Mouse (Mus musculus) erythroblast, embryonic 14.5 days (primary cell): ENCODE measurements around the gene Fam168a. TPM values are rescaled to one million over a fixed set of nuclear protein-coding genes. Genes with fewer than 3 reads are reported as not detected.
A peak's percentile ranks its signal among the peaks of the same experiment; 100 is the strongest.

Source experiments
- H3K27me3 ChIP-seq: 2 replicates; pipeline ENCODE4 v1.6.1; 2012; ENCODE audit warnings: inconsistent platforms; ENCODE audit not compliant: control insufficient read depth
- H3K36me3 ChIP-seq: 2 replicates; pipeline ENCODE4 v1.6.1; 2012; ENCODE audit warnings: mild to moderate bottlenecking, inconsistent platforms; ENCODE audit not compliant: control insufficient read depth
- H3K4me1 ChIP-seq: 2 replicates; pipeline ENCODE4 v1.6.1; 2012; ENCODE audit warnings: inconsistent platforms; ENCODE audit not compliant: control insufficient read depth
- H3K4me3 ChIP-seq: replicated peaks from 2 replicates; pipeline ENCODE3; 2012; ENCODE audit warnings: moderate library complexity, mild to moderate bottlenecking, inconsistent platforms
- H3K9me3 ChIP-seq: 2 replicates; pipeline ENCODE4 v1.6.1; 2012; ENCODE audit warnings: low read length, inconsistent platforms, mixed read lengths; ENCODE audit not compliant: control insufficient read depth
- GATA1 ChIP-seq: IDR thresholded peaks from 2 replicates; pipeline ENCODE4 v1.6.1; 2012; ENCODE audit warnings: low read length, inconsistent platforms, mixed read lengths
- TAL1 ChIP-seq: IDR thresholded peaks from 3 replicates; pipeline ENCODE4 v1.6.1; 2012; ENCODE audit warnings: low read length, inconsistent platforms, mixed read lengths
- polyA plus RNA-seq: library from polyadenylated mRNA; stranded (reverse); fragments of >175 nt; gene quantifications from 2 replicates; pipeline ENCODE4 v1.2.3, GENCODE M21; 2012

Gene Fam168a
- polyA plus RNA-seq, 1 experiment = 0.99 TPM

DNA sequence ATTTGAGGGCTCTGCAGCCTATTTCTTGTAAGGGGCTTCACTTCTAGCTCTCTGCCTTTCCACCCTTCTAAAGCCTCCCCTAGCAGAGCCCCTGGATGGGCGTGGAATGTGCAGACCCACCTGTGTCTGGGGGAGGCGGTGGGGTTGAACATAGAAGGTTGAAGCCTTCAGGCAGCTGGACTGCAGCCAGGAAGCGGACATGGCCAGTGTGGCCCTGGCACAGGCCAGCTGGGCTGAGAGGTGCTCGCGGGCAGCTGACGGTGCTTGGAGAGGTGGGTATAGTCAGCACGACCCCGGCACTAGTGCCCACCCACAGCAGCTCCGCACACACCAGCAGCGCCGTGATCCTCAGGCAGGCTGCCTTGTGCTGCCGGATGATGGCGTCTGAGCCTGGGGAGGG, 169.9 kb downstream of the Fam168a start:
- Histone ChIP-seq H3K4me3 (no peak overlapping the region), H3K4me1 (peaks cover 11% of the 10 kb centered on the region), H3K9me3 (no peaks in the 10 kb centered on the region), H3K36me3 (peaks cover 11% of the 10 kb centered on the region; the same call in 1 of the 2 replicates), H3K27me3 (no peaks in the 10 kb centered on the region)
- no peak for TF ChIP-seq TAL1
- TF ChIP-seq GATA1 = no peak

DNA sequence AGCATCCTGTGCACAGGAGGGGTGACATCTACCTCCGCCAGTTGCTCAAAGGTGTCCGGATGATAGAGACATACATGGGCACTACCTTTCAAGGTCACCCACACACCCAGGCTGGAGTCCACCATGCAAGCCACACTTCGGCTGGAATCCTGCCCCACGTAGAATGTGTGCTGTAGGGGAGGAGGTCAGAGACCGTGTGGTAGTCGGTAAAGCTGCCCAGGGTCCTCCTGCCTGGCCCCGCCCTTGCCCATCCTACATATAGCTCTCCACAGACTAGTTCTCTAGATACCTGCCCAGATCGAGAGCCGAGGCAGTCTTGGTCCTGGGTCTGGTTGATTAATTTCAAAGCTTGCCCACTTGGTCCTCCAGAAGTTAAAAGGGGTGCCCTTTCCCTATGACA, 170.3 kb downstream of the Fam168a start:
- TF ChIP-seq TAL1 (no peak), GATA1 (no peak)
- Histone ChIP-seq H3K36me3 (peaks cover 11% of the 10 kb centered on the region; the same call in 1 of the 2 replicates), H3K4me1 (peaks cover 11% of the 10 kb centered on the region), H3K27me3 (no peaks in the 10 kb centered on the region), H3K4me3 (no peak overlapping the region), H3K9me3 (no peaks in the 10 kb centered on the region)

DNA sequence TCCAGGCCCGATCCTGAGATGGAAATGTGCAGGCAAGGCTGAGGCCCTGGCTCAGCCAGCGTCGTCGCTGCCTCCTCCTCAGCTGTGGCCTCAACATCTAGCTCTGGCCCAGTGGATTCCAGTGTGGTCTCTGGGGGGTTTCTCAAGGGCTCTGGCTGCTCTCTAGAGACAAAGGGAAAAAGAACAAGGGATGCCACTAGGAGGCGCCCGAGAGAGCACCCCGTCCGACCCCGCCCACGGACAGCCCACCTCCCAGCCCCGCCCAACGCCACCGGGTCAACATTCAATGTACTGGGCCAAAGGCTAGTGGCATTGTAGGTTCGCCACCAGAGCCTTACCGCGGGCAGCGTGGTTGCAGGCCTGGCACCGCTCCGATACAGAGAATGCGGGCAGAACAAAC, 173.2 kb downstream of the Fam168a start:
- Histone ChIP-seq H3K4me3 (peak overlapping the region; percentile 36), H3K36me3 (peaks cover 10% of the 10 kb centered on the region; the same call in 1 of the 2 replicates)
- TF ChIP-seq TAL1 = no peak
- TF ChIP-seq GATA1 = no peak

DNA sequence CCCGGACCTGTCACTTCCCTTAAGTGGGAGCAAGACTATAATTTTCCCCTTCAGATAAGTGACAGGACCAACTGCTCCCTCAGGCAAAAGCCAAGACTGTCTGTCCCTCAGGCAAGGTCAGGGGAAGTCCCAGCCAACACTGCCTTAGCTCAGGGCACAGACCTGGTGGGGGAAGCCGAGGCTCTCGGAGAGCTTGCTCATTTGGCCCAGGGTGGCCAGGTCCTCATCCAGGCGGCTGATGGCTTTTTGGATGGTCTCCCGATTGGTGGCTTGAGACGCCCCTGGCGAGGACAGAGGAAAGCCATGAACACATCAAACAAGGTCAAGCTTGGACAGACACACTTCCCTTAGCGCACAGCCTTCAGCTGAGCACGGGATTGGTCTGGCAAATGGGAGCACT, 175.1 kb downstream of the Fam168a start:
- H3K4me1 ChIP-seq = peaks cover 9% of the 10 kb centered on the region
- H3K27me3 ChIP-seq = no peaks in the 10 kb centered on the region
- H3K4me3 ChIP-seq = no peak overlapping the region
- TF ChIP-seq GATA1 = no peak
- no peak for TF ChIP-seq TAL1
- H3K9me3 ChIP-seq = no peaks in the 10 kb centered on the region
- H3K36me3 ChIP-seq = peaks cover 11% of the 10 kb centered on the region; the same call in 1 of the 2 replicates

More for the DNA sequence above, 173.2 kb downstream of the Fam168a start:
- Histone ChIP-seq H3K27me3 (no peaks in the 10 kb centered on the region), H3K9me3 (no peaks in the 10 kb centered on the region), H3K4me1 (peaks cover 11% of the 10 kb centered on the region)

DNA sequence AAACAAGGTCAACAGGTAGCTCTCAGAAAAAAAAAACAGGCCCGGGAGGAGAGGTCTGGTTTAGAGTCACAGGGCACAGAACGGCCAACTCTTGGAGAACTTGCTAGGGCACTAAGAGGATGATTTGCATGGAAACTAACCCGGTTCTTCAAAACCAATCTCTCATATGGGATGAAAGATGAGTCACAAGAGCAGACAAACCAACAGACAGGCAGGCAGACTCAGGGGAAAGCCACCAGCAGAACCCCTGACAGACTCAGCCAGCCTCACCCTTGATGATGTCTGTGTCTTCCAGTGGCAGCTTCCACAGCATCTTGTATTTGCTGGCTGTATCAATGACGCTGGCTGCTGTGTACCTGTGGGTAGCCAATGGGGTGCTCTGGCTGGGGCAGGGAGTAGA, 175.5 kb downstream of the Fam168a start:
- Histone ChIP-seq H3K4me1 (peaks cover 9% of the 10 kb centered on the region), H3K27me3 (no peaks in the 10 kb centered on the region), H3K9me3 (no peaks in the 10 kb centered on the region), H3K4me3 (no peak overlapping the region), H3K36me3 (peaks cover 8% of the 10 kb centered on the region; the same call in 1 of the 2 replicates)
- TF ChIP-seq TAL1 (no peak), GATA1 (no peak)

DNA sequence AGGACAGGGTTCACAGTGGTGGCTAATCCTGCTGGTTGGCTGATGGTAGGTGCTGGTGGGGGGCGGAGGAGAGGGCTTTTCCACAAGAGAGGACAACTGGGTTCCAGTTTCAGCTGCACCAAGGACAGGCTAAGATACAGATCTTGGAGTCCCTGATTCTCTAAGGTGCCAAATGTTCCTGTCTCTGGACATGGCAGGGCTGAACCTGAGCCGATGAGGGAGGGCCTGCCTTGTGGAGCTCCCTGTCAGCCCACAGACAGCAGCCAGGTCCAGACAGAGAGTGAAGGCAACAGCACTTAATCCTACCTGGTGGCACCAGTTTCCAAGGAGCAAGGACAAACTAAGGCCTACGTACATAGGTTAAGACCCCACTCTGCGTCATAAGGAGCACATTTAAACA, 178.0 kb downstream of the Fam168a start:
- Histone ChIP-seq H3K27me3 (no peaks in the 10 kb centered on the region), H3K4me3 (no peak overlapping the region), H3K36me3 (peaks cover 6% of the 10 kb centered on the region; the same call in 1 of the 2 replicates), H3K9me3 (no peaks in the 10 kb centered on the region), H3K4me1 (peaks cover 5% of the 10 kb centered on the region)
- TF ChIP-seq TAL1 = no peak
- TF ChIP-seq GATA1 = no peak

DNA sequence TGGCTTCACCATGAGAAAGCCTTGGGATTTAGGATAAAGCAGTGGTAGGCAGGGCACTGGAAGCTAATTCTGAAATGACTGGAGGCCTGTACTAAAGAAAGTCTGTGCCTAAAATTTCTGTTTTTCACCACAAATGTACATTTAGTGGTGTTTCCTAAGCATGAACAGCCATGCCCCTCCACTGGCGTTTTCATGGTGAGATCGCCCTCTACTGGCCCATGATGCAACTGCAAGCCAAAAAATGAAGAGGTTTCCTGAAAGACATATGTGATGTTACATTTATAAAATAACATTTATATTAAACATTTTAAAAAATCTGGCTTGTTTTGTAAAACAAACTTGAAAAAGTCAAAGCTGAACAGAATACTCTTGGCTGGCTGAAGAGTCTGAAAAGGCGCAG, 180.1 kb downstream of the Fam168a start:
- no peaks in the 10 kb centered on the region for H3K9me3 ChIP-seq
- no peak for TF ChIP-seq GATA1
- TF ChIP-seq TAL1 = no peak
- no peak overlapping the region for H3K4me3 ChIP-seq
- H3K27me3 ChIP-seq = no peaks in the 10 kb centered on the region
- no peaks in the 10 kb centered on the region for H3K4me1 ChIP-seq
- H3K36me3 ChIP-seq = peaks cover 6% of the 10 kb centered on the region; the same call in 1 of the 2 replicates

Other genes starting within 250 kb of the Fam168a start
- gene Ucp3, start 233.6 kb upstream of the Fam168a start, polyA plus RNA-seq = 0.02 TPM in 1 of 2 replicates, not detected in the other
- 595 and 629 TPM in 2 replicates for gene Ucp2, start 213.3 kb upstream of the Fam168a start, polyA plus RNA-seq
- gene Dnajb13, start 191.7 kb upstream of the Fam168a start, polyA plus RNA-seq = not detected in 2 replicates
- 0.60 and 0.96 TPM in 2 replicates for gene Coa4, start 169.6 kb upstream of the Fam168a start, polyA plus RNA-seq
- gene Rab6a, start 99.2 kb upstream of the Fam168a start, polyA plus RNA-seq = 2.7 and 3.8 TPM in 2 replicates
- 0.27 and 0.42 TPM in 2 replicates for gene Mrpl48, start 98.3 kb upstream of the Fam168a start, polyA plus RNA-seq
- not detected in 2 replicates for gene Plekhb1, start 44.2 kb upstream of the Fam168a start, polyA plus RNA-seq
- gene Relt, start 156.8 kb downstream of the Fam168a start, polyA plus RNA-seq = 16.3 and 17.6 TPM in 2 replicates
- gene Arhgef17, start 225.5 kb downstream of the Fam168a start, polyA plus RNA-seq = 0.02 TPM in 2 replicates